Mouse (Mus musculus) c-Kit-positive CD71-positive TER-119-negative erythroid progenitor cells, embryonic 14.5 days (primary cell): ENCODE data around the gene Slc2a1.

Source experiments
- DNase-seq: peaks from one replicate; pipeline ENCODE4 v3.0.0-alpha.2; 2013; ENCODE audit warnings: low read depth

The Slc2a1 gene

DNA sequence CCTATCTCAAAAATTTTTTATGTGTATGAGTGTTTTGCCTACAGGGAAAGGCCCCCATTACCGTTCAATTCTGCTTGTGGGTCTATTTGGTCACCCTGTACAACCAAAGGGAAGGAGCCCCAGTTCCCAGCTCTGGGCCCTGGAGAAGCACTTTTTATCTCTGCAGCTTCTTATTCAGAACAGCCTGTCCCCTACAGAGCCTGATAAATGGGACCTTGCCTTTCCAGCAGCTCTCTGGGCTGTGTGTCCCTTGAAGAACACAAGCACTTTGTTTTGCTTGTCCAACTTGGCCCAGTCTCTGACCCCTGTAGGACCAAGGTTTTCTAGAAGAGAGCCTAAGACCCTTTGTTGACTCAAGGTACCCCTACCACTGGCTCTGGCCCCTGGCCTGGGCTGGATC is 20.6 kb downstream of the Slc2a1 start:
- DNase-seq, result no peak

DNA sequence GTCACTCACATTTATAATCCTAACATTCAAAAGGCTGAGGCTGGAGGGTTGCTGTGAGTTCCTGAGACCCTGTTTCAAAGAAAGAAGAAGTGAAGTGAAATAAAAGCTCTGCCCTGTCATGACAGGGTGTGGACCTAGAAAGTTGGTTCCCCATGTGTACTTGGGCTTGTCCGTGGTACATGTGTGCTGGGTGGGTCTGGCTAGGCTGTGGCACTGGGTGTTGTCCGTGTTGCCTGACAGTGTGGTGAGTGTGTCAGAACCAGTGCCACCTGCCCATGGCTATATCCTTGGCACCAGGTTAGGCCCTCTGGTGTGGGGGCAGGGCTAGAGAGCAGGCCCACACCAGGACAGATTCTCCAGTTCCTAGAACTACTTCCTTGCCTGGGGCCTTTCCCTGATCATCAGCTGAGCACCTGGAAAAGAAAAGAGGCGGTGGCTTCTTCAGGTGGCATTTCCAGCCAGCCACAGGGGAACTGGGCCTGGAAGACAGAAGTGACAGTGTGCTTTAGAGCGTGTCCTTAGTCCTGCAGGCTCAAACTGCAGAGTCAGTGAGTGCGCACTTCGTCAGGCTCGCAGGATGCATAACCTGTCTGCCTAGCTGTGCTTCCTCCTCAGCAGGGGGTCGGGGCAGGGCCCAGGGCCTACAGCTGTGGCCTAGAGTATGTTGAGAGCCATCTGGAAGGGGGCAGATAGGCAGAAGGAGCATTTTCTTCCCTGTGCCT is 22.8 kb downstream of the Slc2a1 start:
- DNase-seq, result no peak

DNA sequence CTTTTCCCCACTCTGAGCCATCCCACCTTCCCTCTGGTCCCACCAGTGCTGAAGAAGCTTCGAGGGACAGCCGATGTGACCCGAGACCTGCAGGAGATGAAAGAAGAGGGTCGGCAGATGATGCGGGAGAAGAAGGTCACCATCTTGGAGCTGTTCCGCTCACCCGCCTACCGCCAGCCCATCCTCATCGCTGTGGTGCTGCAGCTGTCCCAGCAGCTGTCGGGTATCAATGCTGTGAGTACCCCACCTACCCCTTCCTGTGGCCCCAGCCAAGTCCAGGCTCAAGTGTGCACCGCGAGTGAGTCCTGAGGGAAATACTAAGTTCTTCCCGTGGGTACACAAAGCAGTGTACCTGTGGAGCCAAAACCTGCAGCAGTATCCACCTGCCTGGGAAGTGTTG is 24.8 kb downstream of the Slc2a1 start:
- DNase-seq, result no peak

DNA sequence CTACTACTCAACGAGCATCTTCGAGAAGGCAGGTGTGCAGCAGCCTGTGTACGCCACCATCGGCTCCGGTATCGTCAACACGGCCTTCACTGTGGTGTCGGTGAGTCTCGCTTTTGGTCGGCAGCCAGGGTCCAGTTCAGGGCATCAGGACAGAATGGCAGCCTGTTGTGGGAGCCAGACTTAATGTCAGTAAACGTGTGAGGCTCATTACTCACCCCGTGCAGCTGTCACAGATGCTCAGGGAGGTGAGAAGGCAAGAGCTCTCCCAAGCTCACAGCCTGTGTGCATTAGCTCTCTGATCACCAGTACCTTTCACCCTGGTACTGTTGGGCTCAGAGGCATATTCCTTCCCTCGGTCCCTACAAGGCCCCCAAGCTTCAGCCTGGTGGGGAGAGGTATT is 25.3 kb downstream of the Slc2a1 start:
- no peak for DNase-seq

DNA sequence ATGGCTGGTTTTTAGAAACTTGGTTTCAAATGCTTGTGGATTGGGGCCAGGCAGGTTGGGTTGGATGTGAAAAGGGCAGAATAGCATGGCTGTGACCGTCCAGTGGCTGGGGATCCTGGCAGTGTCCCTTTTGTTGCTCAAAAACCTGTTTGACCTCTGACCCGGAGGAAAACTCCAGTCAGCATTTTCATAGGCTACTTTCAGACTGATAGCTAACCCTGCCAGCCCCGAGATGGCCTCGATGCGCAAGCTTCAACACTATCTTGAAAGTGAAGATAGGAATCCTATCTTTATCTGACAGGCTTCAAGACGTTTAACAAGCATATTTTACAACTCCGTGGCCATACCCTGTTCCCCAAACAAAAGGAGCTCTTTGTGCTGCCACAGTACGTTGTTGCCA is 28.8 kb downstream of the Slc2a1 start:
- no peak for DNase-seq

DNA sequence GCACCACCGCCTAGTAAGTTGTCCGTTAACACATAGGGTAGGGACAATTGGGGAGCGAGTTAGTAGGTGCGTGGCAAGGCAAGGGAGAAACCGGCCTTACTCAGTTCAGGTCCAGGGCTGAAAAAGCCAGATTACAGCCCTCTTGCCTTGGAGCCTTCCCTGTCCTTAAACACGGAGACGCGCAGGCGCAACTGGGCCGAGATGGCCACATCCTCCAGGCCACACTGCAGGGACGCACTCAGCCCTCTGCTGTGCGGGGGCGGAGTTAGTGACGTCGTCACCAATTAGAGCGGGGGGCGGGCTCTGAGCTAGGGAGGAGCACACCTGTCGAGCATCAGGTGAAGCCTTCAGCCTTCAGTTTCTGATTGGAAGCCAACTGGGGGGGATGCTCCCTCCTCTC is 29.7 kb downstream of the Slc2a1 start:
- DNase-seq, result no peak

DNA sequence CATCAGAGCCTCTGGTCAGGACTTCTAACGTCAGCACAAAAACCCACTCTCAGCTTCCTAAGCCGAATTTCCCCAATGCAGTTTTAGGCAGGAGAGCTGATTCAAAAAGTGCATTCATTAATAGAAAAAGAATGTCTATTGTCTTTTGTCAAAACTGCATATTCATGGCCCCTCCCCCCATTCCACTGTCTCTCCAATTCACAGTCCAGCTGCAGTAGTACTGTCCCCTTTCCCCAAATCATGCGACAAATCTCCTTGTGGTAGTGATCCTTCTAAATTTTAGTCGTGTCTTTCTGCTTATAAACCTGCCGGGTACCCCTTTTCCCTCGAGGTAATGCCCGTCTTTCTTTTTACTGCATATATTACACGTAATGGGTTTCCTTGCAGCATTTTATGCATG is 30.3 kb downstream of the Slc2a1 start:
- DNase-seq, result no peak

DNA sequence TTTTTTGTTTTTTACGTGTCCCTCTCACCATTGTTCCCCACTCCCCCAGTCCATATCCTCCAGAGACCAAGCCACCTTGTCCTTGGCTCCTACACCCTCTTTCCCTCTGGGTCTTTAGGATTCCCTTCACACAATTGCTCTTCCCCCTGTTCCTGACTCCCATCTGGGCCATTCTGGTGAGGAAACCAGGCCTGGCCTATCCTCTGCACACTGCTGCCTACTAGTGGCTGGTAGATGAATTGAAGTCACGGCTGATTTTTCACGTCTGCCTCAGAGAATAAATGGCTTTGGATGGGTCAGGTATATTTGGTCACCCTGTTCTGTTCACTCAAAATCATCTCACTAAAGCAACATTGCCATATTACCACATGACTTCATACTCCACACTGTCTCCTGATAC is 31.6 kb downstream of the Slc2a1 start:
- DNase-seq, result peak; percentile 53

DNA sequence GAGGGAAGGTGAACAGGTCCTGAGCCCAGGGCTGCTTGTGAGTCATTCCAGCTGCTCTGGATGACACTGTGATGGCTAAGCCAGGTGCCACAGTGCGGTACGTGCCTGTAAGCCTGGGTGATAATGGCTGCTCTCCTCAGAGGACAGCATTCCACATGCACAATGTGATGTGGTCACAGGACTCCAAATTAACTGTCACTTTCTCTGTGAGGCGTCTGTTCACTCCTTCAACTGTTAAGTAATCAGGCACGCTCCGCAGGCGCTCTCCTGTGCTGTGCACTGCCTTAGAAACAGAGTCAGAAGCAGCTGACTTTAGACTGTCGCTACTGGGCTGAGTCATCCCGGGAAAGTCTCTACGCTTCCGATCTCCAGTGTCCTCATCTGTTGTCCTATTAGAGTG is 32.7 kb downstream of the Slc2a1 start:
- DNase-seq, result no peak

DNA sequence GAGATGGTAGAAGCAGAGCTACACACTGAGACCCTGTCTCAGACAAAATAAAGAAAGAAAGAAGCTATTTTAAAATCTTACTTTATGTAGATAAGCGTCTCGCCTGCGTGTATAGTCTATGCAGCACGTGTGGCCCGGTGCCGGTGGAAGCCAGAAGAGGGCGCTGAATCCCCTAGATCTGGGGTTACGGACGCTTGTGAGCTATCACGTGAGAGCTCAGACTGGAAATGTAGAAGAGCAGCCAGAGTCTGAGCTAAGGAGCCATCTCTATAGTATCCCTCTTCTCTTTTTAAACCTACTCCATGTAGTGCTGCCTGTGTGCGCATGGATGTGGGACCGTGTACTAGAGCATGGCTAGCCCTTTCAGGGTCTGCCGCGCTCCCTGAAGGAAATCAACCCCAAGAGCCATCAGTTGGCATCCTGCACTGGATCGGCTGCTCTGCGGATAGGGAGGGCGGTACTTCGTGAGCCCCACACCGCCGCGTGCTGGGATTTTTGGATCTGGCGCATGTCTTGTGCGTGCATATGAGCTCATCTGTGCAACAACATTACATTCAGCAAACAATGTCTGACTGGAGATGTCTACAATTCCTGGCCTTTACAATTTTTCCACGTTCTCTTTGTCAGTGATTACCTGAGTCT is 33.8 kb downstream of the Slc2a1 start:
- peak; percentile 82 for DNase-seq

DNA sequence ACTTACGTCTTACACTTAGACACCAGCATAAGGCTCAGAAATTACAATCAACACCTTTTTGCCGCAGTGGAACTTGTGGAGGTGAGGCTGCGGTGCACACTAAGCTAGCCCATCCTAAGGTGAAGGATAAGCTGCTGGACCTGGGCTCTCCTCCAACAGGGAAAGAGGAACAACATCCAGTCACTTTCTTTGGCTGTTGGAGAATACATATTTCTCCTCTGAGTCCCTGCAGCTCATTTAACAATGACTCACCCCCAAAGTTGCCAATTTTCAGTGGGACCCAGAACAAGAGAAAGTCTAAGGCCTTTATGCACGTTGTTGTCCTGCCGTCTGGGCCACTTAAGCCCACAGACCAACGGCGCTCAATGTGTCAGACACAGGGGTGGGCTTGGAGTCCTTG is 38.3 kb downstream of the Slc2a1 start:
- DNase-seq, result no peak

DNA sequence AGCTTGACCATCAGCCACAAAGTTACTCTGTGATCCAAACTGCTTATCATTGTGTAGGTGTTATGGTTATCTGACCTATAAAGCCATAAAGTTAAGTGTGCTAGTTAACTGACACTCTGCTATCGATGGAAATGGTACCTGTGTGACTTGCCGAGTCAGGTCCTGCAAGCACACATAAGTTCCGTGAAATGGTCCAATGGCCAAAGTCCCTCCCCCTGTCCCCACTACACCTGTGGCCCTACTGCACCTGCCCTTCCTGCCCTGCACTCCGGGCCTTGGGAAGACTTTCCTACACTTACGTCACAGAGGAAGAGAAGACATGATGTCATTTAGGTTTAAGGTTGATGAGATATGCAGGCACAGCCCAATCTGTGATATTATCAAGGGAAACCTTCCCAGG is 38.8 kb downstream of the Slc2a1 start:
- DNase-seq, result no peak

DNA sequence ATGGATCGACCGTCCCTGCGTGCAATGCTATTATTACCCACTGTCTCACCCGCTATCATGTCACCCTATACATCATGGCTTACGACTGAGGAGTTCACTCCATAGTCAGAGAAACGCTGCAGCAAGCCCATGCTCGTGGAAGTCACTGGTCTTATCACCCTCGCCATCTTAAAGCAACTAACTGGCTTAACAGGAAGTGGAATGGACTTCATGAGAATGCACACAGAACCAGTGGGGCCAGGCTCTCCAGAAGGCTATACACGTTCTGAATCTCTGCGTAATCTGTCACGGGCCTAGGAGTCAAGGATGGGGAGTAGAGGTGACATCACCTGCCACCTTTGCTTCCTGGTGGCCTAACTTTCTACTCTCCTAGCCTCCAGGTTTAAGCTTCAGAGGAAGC is 40.2 kb downstream of the Slc2a1 start:
- no peak for DNase-seq

DNA sequence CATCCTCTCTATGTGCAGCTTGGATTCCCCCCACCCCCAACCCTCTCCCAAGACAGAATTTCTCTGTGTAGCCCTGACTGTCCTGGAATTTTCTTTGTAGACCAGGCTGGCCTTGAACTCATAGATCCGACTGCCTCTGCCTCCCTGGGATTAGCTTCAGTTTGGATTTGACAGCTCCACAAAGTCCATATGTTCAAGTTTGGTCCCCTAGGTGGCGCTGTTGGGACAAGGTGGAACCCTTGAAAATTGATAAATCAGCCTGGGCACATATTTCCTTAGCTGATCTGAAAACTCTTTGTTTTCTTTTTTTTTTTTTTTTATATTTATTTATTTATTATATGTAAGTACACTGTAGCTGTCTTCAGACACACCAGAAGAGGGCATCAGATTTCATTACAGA is 48.7 kb downstream of the Slc2a1 start:
- DNase-seq, result peak; percentile 71

DNA sequence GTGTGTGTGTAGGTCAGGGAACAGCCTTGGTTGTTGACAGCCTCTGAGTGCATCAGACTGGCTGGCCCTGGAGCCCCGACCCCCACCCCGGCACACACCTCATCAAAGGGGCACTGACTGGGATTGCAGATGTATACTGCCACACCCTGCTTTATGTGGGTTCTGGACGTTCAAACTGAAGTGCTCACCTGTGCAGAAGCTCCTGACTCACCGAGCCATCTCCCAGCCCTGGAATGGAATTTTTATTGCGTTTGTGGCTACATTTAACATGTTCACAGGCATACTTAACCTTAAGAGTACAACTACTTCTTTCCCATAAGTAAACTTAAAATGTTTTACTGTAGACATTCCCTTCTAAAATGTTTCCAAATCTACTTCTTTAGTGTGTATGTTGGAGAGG is 49.4 kb downstream of the Slc2a1 start:
- no peak for DNase-seq

DNA sequence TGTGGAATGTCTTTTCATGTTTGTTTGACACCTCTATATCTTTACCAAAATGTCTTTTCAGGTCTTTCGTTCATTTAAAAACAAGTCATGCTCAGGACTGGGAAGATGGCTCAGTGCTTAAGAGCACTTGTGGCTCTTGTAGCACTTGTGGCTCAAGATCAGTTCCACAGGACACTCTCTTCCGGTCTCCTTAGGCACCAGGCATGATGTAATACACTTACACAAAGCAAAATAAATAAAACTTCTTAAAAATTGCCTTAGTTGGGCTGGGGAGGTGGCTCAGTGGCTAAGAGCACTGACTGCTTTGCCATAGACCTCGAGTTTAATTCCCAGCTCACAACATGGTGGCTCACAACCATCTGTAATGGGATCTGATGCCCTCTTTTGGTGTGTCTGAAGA is 52.8 kb downstream of the Slc2a1 start:
- DNase-seq, result no peak

DNA sequence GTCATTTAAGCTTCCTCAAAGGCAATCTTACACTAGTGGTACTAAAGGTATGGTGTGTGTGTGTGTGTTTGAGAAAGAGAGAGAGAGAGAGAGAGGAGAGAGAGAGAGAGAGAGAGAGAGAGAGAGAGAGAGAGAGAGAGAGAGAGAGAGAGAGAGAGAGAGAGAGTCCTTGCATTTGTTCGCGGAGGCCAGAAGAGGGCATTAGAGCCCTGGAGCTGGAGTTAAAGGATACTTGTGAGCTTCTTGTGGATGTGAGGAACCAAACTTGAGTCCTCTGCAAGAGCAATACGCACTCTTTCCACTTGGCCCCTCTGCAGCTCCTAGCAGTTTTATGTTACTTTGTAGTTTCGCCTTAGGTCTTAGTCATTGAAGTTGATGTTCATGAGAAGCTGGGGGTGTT is 54.5 kb downstream of the Slc2a1 start:
- DNase-seq, result no peak

DNA sequence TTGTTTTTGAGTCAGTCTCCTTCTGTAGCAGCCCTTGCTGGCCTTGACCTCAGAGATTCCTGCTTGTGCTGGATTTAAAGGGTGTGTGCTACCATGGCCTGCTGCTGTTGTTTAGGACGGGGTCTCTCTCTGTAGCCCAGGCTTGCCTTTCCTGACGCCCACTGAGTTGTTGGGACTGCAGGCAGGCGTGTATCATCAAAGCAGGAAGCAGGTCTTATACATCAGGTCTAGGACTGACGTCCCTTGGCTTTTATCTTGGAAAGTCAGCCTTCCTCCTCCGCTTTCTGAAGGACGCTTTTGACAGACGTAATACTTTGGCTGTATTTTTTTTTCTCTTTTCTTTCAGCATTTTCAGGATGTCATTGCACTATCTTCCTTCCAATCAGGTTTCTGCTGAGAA is 57.4 kb downstream of the Slc2a1 start:
- DNase-seq, result no peak

DNA sequence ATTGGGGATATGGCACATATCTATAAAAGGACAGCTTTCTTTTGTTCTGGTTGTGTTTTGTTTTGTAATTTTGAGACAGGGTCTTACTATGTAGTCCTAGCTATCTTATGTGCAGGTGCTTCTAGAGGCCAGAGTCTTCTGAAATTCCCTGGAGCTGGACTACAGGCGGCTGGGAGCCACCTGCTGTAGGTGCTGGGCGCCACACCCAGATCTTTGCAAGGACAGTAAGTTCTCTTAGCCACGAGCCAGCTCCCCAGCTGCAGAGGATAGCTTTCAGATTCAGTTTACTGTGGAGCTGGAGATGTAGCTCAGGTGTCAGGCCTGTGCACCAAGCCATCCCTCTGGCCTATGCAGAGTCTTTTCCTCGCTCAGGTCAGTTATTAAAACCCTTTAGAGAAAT is 58.6 kb downstream of the Slc2a1 start:
- DNase-seq, result no peak

DNA sequence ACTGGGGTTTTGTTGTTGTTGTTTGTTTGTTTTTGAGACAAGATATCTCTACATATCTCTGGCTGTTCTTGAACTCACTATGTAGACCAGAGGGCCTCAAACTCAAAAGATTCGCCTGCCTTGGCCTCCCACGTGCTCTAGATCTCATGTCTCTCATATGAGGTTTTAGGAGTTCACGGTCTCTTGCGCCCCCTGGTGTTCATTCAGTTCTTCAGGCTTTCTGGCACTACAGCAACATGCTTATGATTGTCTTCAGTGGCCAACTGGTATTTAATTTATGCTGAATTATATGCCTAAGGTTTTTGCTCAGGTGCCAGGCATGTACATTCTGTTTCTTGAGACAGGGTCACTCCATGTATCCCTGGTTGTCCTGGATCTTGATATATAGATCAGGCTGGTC is 59.2 kb downstream of the Slc2a1 start:
- DNase-seq, result peak; percentile 88

DNA sequence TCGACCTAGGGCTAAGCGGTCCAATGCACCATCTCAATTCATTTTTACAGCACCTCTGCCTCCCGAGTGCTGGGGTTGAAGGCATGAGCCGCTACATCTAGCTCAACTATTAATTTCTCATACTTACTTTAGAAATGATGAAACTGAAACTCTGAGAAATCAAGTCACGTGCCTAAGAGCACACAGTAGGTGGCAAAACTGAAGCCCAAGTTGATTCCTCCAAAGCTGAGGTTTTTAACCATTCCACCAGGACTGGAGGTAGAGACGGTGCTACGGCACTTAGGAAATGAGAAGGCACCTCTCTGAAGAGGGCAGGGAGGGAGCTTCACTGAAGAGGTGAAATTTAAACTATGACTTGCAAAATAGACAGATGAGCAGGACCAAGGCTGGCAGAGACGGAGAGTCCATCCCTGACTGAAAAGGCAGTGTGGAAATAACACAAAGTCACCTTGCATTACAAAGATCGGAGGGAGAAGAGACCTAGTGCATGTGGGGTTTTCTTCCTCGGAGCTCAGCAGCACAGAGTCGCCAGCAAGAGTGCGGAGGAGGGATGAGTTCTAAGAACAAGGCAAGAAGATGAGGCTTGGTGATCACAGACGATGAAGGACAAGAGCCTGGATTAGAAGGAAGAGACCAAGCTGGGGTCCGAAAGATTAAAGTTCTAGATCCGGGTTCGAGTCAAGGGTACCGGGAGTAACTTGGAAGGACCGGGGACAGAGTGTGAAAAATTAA is 64.6 kb downstream of the Slc2a1 start:
- DNase-seq, result no peak

DNA sequence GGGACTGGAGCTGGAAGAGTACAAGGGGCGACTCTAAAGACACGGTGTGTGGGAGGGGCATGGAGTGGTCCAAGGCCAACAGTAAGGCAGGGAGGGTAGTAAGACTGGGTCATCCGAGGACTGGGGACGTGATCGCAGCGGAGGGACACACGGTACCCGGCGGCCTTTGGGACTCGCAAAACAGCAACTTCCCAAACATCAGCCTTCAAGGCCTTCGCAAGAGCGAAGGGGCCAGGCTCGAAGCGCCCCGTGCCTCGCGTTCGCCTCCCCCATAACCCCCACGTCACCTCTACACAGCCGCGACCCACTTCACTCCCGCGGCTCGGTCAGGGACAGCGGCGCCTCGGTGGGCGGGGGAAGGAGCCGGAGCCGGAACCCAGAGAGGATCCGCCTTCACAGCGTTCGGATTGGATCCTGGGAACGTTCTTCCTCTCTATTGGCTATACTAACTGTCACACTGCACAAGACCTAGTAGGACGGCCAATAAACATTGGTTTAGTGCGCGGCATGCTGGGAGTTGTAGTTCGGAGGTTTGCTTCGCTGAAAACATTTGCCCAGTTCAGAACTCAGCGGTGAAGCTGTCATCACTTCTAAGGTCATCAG is 65.4 kb downstream of the Slc2a1 start, which contains the start of gene Zfp691:
Zfp691 (minus strand) TSS at position 345 of the 603 bp plus-strand sequence.
- DNase-seq, result peak; percentile 97

DNA sequence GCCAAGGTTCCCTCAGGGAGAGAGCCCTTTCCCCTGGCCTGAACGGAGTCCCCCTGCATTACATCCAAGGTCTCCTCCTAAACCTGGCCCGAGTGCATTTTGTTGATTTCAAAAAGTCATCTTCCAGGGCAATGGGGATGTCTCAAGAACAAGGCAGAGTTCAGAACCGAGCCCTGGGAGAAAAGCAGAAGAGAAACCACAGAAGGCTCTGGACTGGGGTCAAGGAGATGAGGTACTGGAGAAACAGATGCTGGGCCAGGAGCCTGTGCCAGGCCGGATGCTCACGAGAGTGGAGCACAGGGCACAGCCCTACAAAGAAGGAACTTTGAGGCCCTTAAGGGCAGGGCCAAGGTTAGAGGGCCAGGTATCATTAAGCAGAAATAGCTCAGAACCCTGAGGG is 69.2 kb downstream of the Slc2a1 start:
- no peak for DNase-seq
